Mouse (Mus musculus) forebrain, embryonic 11.5 days (tissue): Measurements from ENCODE around the gene Ugt2a2. TPM values are rescaled to one million over a fixed set of nuclear protein-coding genes. Genes with fewer than 3 reads are reported as not detected.
"Not testable (repeated sequence)": the region's sequence is repeated elsewhere in the genome, so short reads cannot be mapped to it uniquely, and the experiment has no call there.

Source experiments
- ATAC-seq: fragments of 200-750 bp; cut with Nextera tagmentation; replicated peaks from 2 replicates; pipeline ENCODE4 v1.8.0; 2017; ENCODE audit warnings: moderate TSS enrichment; ENCODE audit not compliant: low FRiP score
- DNase-seq: peaks from one replicate; pipeline ENCODE4 v3.0.0-alpha.2; 2017; ENCODE audit warnings: low spot score
- H3K27ac ChIP-seq: fragments of 300-500 bp; sonication (generic); 2 replicates; pipeline ENCODE4 v1.5.1; 2014; ENCODE audit warnings: low read depth, low read length
- H3K27me3 ChIP-seq: fragments of 300-500 bp; sonication (generic); 2 replicates; pipeline ENCODE4 v1.6.1; 2014; ENCODE audit warnings: mild to moderate bottlenecking, low read length, mixed read lengths; ENCODE audit not compliant: control insufficient read depth, insufficient read depth
- H3K36me3 ChIP-seq: fragments of 300-500 bp; sonication (generic); 2 replicates; pipeline ENCODE4 v1.6.1; 2014; ENCODE audit warnings: mild to moderate bottlenecking, low read length, moderate library complexity, mixed read lengths; ENCODE audit not compliant: control insufficient read depth, insufficient read depth
- H3K4me1 ChIP-seq: fragments of 300-500 bp; sonication (generic); replicated peaks from 2 replicates; pipeline ENCODE4 v1.6.1; 2014; ENCODE audit warnings: low read length, mixed read lengths; ENCODE audit not compliant: control insufficient read depth, insufficient read depth
- H3K4me2 ChIP-seq: fragments of 300-500 bp; sonication (generic); 2 replicates; pipeline ENCODE4 v1.6.1; 2014; ENCODE audit warnings: low read depth, mild to moderate bottlenecking, low read length, moderate library complexity, mixed read lengths; ENCODE audit not compliant: severe bottlenecking
- H3K4me3 ChIP-seq: fragments of 300-500 bp; sonication (generic); 2 replicates; pipeline ENCODE4 v1.5.1; 2014; ENCODE audit warnings: low read depth, low read length
- H3K9ac ChIP-seq: fragments of 300-500 bp; sonication (generic); 2 replicates; pipeline ENCODE4 v1.6.1; 2014; ENCODE audit warnings: low read length
- H3K9me3 ChIP-seq: fragments of 300-500 bp; sonication (generic); 2 replicates; pipeline ENCODE4 v1.6.1; 2016; ENCODE audit warnings: low read length, mixed read lengths; ENCODE audit not compliant: control insufficient read depth
- WGBS: fragments of 180-500 bp; shearing (Covaris S2); extraction: QIAGEN DNeasy Blood & Tissue Kit; methylation state at CpG from one replicate; pipeline ENCODE4 v1.1.7; 2014; 5-methylcytosine and 5-hydroxymethylcytosine counted together
- polyA plus RNA-seq: library from polyadenylated mRNA; unstranded; fragments of >200 nt; fragmentation: Nextera tagmentation; extraction: Ambion mirVana; gene quantifications from 2 replicates; pipeline ENCODE4 v1.2.1, GENCODE M21; 2014

Gene Ugt2a2
- polyA plus RNA-seq, result not detected in 2 replicates

GRCm38 (mm10) chr5:87482160-87482559, at the start of gene Ugt2a2:
Ugt2a2 (minus strand) TSS chr5:87482260.
- WGBS, result 80% methylated on average over 5 of the region's 5 CpGs
- Histone ChIP-seq H3K27me3 (no peaks in the 10 kb centered on the region), H3K36me3 (no peaks in the 10 kb centered on the region), H3K4me3 (no peak within 1 kb of the TSS), H3K27ac (no peak within 1 kb of the TSS), H3K4me1 (no peaks in the 10 kb centered on the region), H3K4me2 (no peak within 1 kb of the TSS), H3K9ac (no peak within 1 kb of the TSS), H3K9me3 (no peaks in the 10 kb centered on the region)
- DNase-seq (no peak), ATAC-seq (no peak)

GRCm38 (mm10) chr5:87523561-87523960, 41.5 kb upstream of the Ugt2a2 start:
- not testable (repeated sequence) for H3K4me2 ChIP-seq, H3K9ac ChIP-seq, H3K4me3 ChIP-seq, H3K9me3 ChIP-seq, ATAC-seq, H3K27ac ChIP-seq, H3K36me3 ChIP-seq, H3K4me1 ChIP-seq, DNase-seq, H3K27me3 ChIP-seq
- 95% methylated on average over 2 of the region's 2 CpGs for WGBS

GRCm38 (mm10) chr5:87505776-87506458, 23.9 kb upstream of the Ugt2a2 start:
- Histone ChIP-seq H3K4me1 (no peaks in the 10 kb centered on the region), H3K4me2 (no peak overlapping the region), H3K9ac (no peak overlapping the region), H3K4me3 (no peak overlapping the region), H3K9me3 (no peaks in the 10 kb centered on the region), H3K27me3 (no peaks in the 10 kb centered on the region), H3K27ac (no peak overlapping the region), H3K36me3 (no peaks in the 10 kb centered on the region)
- WGBS, result 40% methylated on average over 4 of the region's 4 CpGs
- no peak for ATAC-seq
- DNase-seq, result no peak

GRCm38 (mm10) chr5:87502687-87503086, 20.6 kb upstream of the Ugt2a2 start:
- Histone ChIP-seq H3K27me3 (no peaks in the 10 kb centered on the region), H3K9ac (no peak overlapping the region), H3K27ac (no peak overlapping the region), H3K4me2 (no peak overlapping the region), H3K36me3 (no peaks in the 10 kb centered on the region), H3K9me3 (no peaks in the 10 kb centered on the region), H3K4me1 (no peaks in the 10 kb centered on the region), H3K4me3 (no peak overlapping the region)
- DNase-seq (no peak), ATAC-seq (0 out of 2 replicates have a peak, but pooled peaks have one; percentile 16)
- WGBS, result 43% methylated on average over 1 of the region's 1 CpGs

- Histone ChIP-seq H3K4me1 (no peaks in the 10 kb centered on the region), H3K9me3 (no peaks in the 10 kb centered on the region), H3K36me3 (no peaks in the 10 kb centered on the region), H3K27me3 (no peaks in the 10 kb centered on the region), H3K27ac (no peak overlapping the region), H3K9ac (no peak overlapping the region), H3K4me2 (no peak overlapping the region), H3K4me3 (no peak overlapping the region)
- DNase-seq (no peak), ATAC-seq (no peak)
These were observed 17.3 kb upstream of the Ugt2a2 start for GRCm38 (mm10) chr5:87499341-87499740.

- no peaks in the 10 kb centered on the region for H3K9me3 ChIP-seq
- no peak for DNase-seq
- H3K27me3 ChIP-seq, result no peaks in the 10 kb centered on the region
- H3K9ac ChIP-seq, result no peak overlapping the region
- H3K36me3 ChIP-seq, result no peaks in the 10 kb centered on the region
- H3K4me3 ChIP-seq, result no peak overlapping the region
- no peaks in the 10 kb centered on the region for H3K4me1 ChIP-seq
- no peak overlapping the region for H3K4me2 ChIP-seq
- no peak overlapping the region for H3K27ac ChIP-seq
- no peak for ATAC-seq
These were observed 16.9 kb upstream of the Ugt2a2 start for GRCm38 (mm10) chr5:87498936-87499335.

GRCm38 (mm10) chr5:87490771-87491170, 8.7 kb upstream of the Ugt2a2 start, which contains the start of gene Ugt2a1:
Ugt2a1 (minus strand) TSS chr5:87490871.
- H3K4me3 ChIP-seq, result no peak within 1 kb of the TSS
- no peak within 1 kb of the TSS for H3K9ac ChIP-seq
- H3K27me3 ChIP-seq, result no peaks in the 10 kb centered on the region
- no peak within 1 kb of the TSS for H3K27ac ChIP-seq
- no peaks in the 10 kb centered on the region for H3K36me3 ChIP-seq
- no peak within 1 kb of the TSS for H3K4me2 ChIP-seq
- H3K4me1 ChIP-seq, result no peaks in the 10 kb centered on the region
- H3K9me3 ChIP-seq, result no peaks in the 10 kb centered on the region
- DNase-seq (no peak), ATAC-seq (no peak)
- WGBS, result 90% methylated on average over 1 of the region's 1 CpGs

GRCm38 (mm10) chr5:87486706-87487105, 4.6 kb upstream of the Ugt2a2 start, which contains the start of gene Gm43638:
Gm43638 (minus strand) TSS chr5:87486806.
- H3K9me3 ChIP-seq, DNase-seq, ATAC-seq, H3K9ac ChIP-seq, H3K36me3 ChIP-seq, H3K4me3 ChIP-seq, H3K27me3 ChIP-seq, H3K4me1 ChIP-seq, H3K4me2 ChIP-seq, H3K27ac ChIP-seq: not testable (repeated sequence)
- 89% methylated on average over 1 of the region's 1 CpGs for WGBS

GRCm38 (mm10) chr5:87458810-87459209, 23.2 kb downstream of the Ugt2a2 start:
- Histone ChIP-seq H3K9ac (no peak overlapping the region), H3K27me3 (no peaks in the 10 kb centered on the region), H3K27ac (no peak overlapping the region), H3K4me1 (no peaks in the 10 kb centered on the region), H3K9me3 (no peaks in the 10 kb centered on the region), H3K4me2 (no peak overlapping the region), H3K4me3 (no peak overlapping the region), H3K36me3 (no peaks in the 10 kb centered on the region)
- ATAC-seq (peak; percentile 63; the same call in 1 of the 2 replicates), DNase-seq (no peak)
- WGBS, result 17% methylated on average over 1 of the region's 1 CpGs
